Mouse (Mus musculus) c-Kit-negative CD71-positive TER-119-positive erythroid progenitor cells, embryonic 14.5 days (primary cell): ENCODE measurements around the gene Jmjd1c.
A peak's percentile ranks its signal among the peaks of the same experiment; 100 is the strongest.

Experiments used
- DNase-seq: peaks from one replicate; pipeline ENCODE4 v3.0.0-alpha.2; 2013; ENCODE audit warnings: low read depth, low spot score

Jmjd1c gene

GRCm38 (mm10) chr10:67095798-67096620, at the start of gene Jmjd1c:
Gene Jmjd1c (plus strand): TSS chr10:67096125.
- peak; percentile 37 for DNase-seq

GRCm38 (mm10) chr10:67047712-67048645, 47.9 kb upstream of the Jmjd1c start:
- no peak for DNase-seq

GRCm38 (mm10) chr10:67048871-67049615, 46.9 kb upstream of the Jmjd1c start:
- no peak for DNase-seq

GRCm38 (mm10) chr10:67049621-67050020, 46.3 kb upstream of the Jmjd1c start:
- no peak for DNase-seq

- DNase-seq, result no peak
Measured at GRCm38 (mm10) chr10:67050766-67051165, 45.2 kb upstream of the Jmjd1c start.

- no peak for DNase-seq
Measured at GRCm38 (mm10) chr10:67051466-67051865, 44.5 kb upstream of the Jmjd1c start.

GRCm38 (mm10) chr10:67052429-67052828, 43.5 kb upstream of the Jmjd1c start:
- no peak for DNase-seq

GRCm38 (mm10) chr10:67053475-67053874, 42.5 kb upstream of the Jmjd1c start:
- no peak for DNase-seq

- DNase-seq, result no peak
Measured at GRCm38 (mm10) chr10:67055867-67056856, 39.8 kb upstream of the Jmjd1c start.

- no peak for DNase-seq
Measured at GRCm38 (mm10) chr10:67057208-67057607, 38.7 kb upstream of the Jmjd1c start.

GRCm38 (mm10) chr10:67057696-67058095, 38.2 kb upstream of the Jmjd1c start:
- no peak for DNase-seq

- DNase-seq, result no peak
Measured at GRCm38 (mm10) chr10:67058297-67058696, 37.6 kb upstream of the Jmjd1c start.

GRCm38 (mm10) chr10:67058702-67059101, 37.2 kb upstream of the Jmjd1c start:
- DNase-seq, result no peak

- no peak for DNase-seq
Measured at GRCm38 (mm10) chr10:67061367-67061801, 34.5 kb upstream of the Jmjd1c start.

GRCm38 (mm10) chr10:67061823-67062222, 34.1 kb upstream of the Jmjd1c start:
- no peak for DNase-seq

GRCm38 (mm10) chr10:67065277-67065887, 30.5 kb upstream of the Jmjd1c start:
- no peak for DNase-seq

GRCm38 (mm10) chr10:67065927-67066326, 30.0 kb upstream of the Jmjd1c start:
- DNase-seq, result no peak

GRCm38 (mm10) chr10:67066421-67066820, 29.5 kb upstream of the Jmjd1c start:
- no peak for DNase-seq

- DNase-seq, result no peak
Measured at GRCm38 (mm10) chr10:67069013-67069412, 26.9 kb upstream of the Jmjd1c start.

GRCm38 (mm10) chr10:67071389-67071788, 24.5 kb upstream of the Jmjd1c start:
- no peak for DNase-seq
